18 mouse cellular contexts compared by ENCODE assay signal in genomic region chr13:57984637-57985036, GRCm38 (mm10).
DNase-seq lines count a peak whose midpoint lies in the region; ATAC-seq and TF ChIP-seq lines count a peak whose summit lies in the region.
"Had no signal": no experiment of that assay in that cellular context is flagged by ENCODE, and none has a peak within 500 bp of the region (broad histone marks: within the 10 kb centered on the region; RNA-seq: fewer than 3 reads in every experiment).

No protein-coding gene starts in this region.

- peak; percentile 34 for DNase-seq in forebrain, postnatal 0 days
- no peak for DNase-seq in hindbrain, embryonic 10.5 days (ENCODE audit: low spot score)
- no peak for DNase-seq in neural tube, embryonic 10.5 days (ENCODE audit: extremely low spot score, low spot score)
- DNase-seq: adrenal gland, postnatal 14 days; gastrocnemius, postnatal 36 days; heart, postnatal 14 days; kidney, adult 2 months; kidney, postnatal 10 days; left cerebral cortex, postnatal 4 days; liver; lung, postnatal 14 days; spleen, adult 18-20 months had no signal

- H3K4me2 ChIP-seq in forebrain, postnatal 0 days (ENCODE audit: low read depth) = no peak overlapping the region
- H3K4me2 ChIP-seq in forebrain, embryonic 13.5 days = no peak overlapping the region
- H3K4me2 ChIP-seq in hindbrain, embryonic 15.5 days = no peak overlapping the region
- no peak overlapping the region for H3K4me2 ChIP-seq in neural tube, embryonic 14.5 days (ENCODE audit: low read depth, low read length)
- H3K4me2 ChIP-seq in neural tube, embryonic 15.5 days = no peak overlapping the region
- H3K4me2 ChIP-seq: midbrain, embryonic 15.5 days had no signal

- H3K4me3 ChIP-seq in forebrain, postnatal 0 days (ENCODE audit: low read depth, low read length) = no peak overlapping the region
- no peak overlapping the region for H3K4me3 ChIP-seq in forebrain, embryonic 13.5 days
- H3K4me3 ChIP-seq in hindbrain, embryonic 15.5 days = no peak overlapping the region
- no peak overlapping the region for H3K4me3 ChIP-seq in hindbrain, embryonic 10.5 days
- no peak overlapping the region for H3K4me3 ChIP-seq in neural tube, embryonic 14.5 days (ENCODE audit: low read depth, low read length)
- no peak overlapping the region for H3K4me3 ChIP-seq in neural tube, embryonic 15.5 days (replicated peaks)
- H3K4me3 ChIP-seq: midbrain, embryonic 15.5 days had no signal

- H3K4me1 ChIP-seq in forebrain, postnatal 0 days (ENCODE audit: insufficient read depth) = no peaks in the 10 kb centered on the region
- peaks cover 24% of the 10 kb centered on the region for H3K4me1 ChIP-seq in forebrain, embryonic 13.5 days
- peaks cover 21% of the 10 kb centered on the region for H3K4me1 ChIP-seq in hindbrain, embryonic 15.5 days (replicated peaks)
- peaks cover 33% of the 10 kb centered on the region for H3K4me1 ChIP-seq in hindbrain, embryonic 10.5 days (replicated peaks)
- peaks cover 5% of the 10 kb centered on the region; the same call in 1 of the 2 replicates for H3K4me1 ChIP-seq in neural tube, embryonic 14.5 days (ENCODE audit: control insufficient read depth, insufficient read depth, low read length)
- peaks cover 36% of the 10 kb centered on the region for H3K4me1 ChIP-seq in neural tube, embryonic 15.5 days

- H3K36me3 ChIP-seq in forebrain, postnatal 0 days (ENCODE audit: insufficient read depth) = no peaks in the 10 kb centered on the region
- no peaks in the 10 kb centered on the region for H3K36me3 ChIP-seq in forebrain, embryonic 13.5 days (ENCODE audit: poor library complexity, severe bottlenecking)
- H3K36me3 ChIP-seq in hindbrain, embryonic 15.5 days = no peaks in the 10 kb centered on the region
- H3K36me3 ChIP-seq in hindbrain, embryonic 10.5 days = no peaks in the 10 kb centered on the region
- H3K36me3 ChIP-seq in neural tube, embryonic 14.5 days (ENCODE audit: control insufficient read depth, insufficient read depth, low read length) = no peaks in the 10 kb centered on the region
- H3K36me3 ChIP-seq in neural tube, embryonic 15.5 days = no peaks in the 10 kb centered on the region
- H3K36me3 ChIP-seq: midbrain, embryonic 15.5 days had no signal

- no peaks in the 10 kb centered on the region for H3K27me3 ChIP-seq in forebrain, postnatal 0 days (ENCODE audit: insufficient read depth, low read length)
- H3K27me3 ChIP-seq in forebrain, embryonic 13.5 days = no peaks in the 10 kb centered on the region
- H3K27me3 ChIP-seq in hindbrain, embryonic 15.5 days = no peaks in the 10 kb centered on the region
- H3K27me3 ChIP-seq in hindbrain, embryonic 10.5 days (ENCODE audit: insufficient read depth, poor library complexity, severe bottlenecking) = no peaks in the 10 kb centered on the region
- no peaks in the 10 kb centered on the region for H3K27me3 ChIP-seq in neural tube, embryonic 14.5 days (ENCODE audit: control insufficient read depth, insufficient read depth, low read length)
- no peaks in the 10 kb centered on the region for H3K27me3 ChIP-seq in neural tube, embryonic 15.5 days (replicated peaks)
- H3K27me3 ChIP-seq: CH12.LX; midbrain, embryonic 15.5 days had no signal

- ATAC-seq in forebrain, postnatal 0 days = peak; percentile 53; the same call in 1 of the 2 replicates
- no peak for ATAC-seq in forebrain, embryonic 13.5 days
- ATAC-seq in hindbrain, embryonic 15.5 days (ENCODE audit: low FRiP score, low read depth) = no peak
- peak; percentile 39; the same call in 1 of the 2 replicates for ATAC-seq in neural tube, embryonic 14.5 days (ENCODE audit: low read depth)
- peak; percentile 28; the same call in 1 of the 2 replicates for ATAC-seq in neural tube, embryonic 15.5 days (ENCODE audit: low FRiP score)
- ATAC-seq: midbrain, embryonic 15.5 days had no signal

- no peak overlapping the region for H3K9ac ChIP-seq in forebrain, postnatal 0 days
- H3K9ac ChIP-seq in forebrain, embryonic 13.5 days = no peak overlapping the region
- H3K9ac ChIP-seq in hindbrain, embryonic 15.5 days = no peak overlapping the region
- no peak overlapping the region for H3K9ac ChIP-seq in neural tube, embryonic 14.5 days (replicated peaks; ENCODE audit: low read depth, low read length)
- H3K9ac ChIP-seq in neural tube, embryonic 15.5 days (replicated peaks) = no peak overlapping the region
- H3K9ac ChIP-seq: midbrain, embryonic 15.5 days had no signal

- no peak for TF ChIP-seq CTCF in forebrain, postnatal 0 days (IDR thresholded peaks at IDR 0.05; ENCODE audit: low read depth)

- H3K27ac ChIP-seq in forebrain, postnatal 0 days (ENCODE audit: low read depth, low read length) = no peak overlapping the region
- H3K27ac ChIP-seq in forebrain, embryonic 13.5 days = no peak overlapping the region
- 0 out of 2 replicates have a peak overlapping the region, but pooled peaks have one; percentile 21 for H3K27ac ChIP-seq in hindbrain, embryonic 15.5 days (replicated peaks)
- no peak overlapping the region for H3K27ac ChIP-seq in hindbrain, embryonic 10.5 days
- no peak overlapping the region for H3K27ac ChIP-seq in neural tube, embryonic 14.5 days (ENCODE audit: low read depth, low read length)
- H3K27ac ChIP-seq in neural tube, embryonic 15.5 days (replicated peaks) = peak overlapping the region; percentile 52; the same call in 1 of the 2 replicates
- H3K27ac ChIP-seq: midbrain, embryonic 15.5 days had no signal

- H3K9me3 ChIP-seq in forebrain, postnatal 0 days (ENCODE audit: low read length) = no peaks in the 10 kb centered on the region
- no peaks in the 10 kb centered on the region for H3K9me3 ChIP-seq in forebrain, embryonic 13.5 days (replicated peaks)
- no peaks in the 10 kb centered on the region for H3K9me3 ChIP-seq in hindbrain, embryonic 15.5 days
- no peaks in the 10 kb centered on the region for H3K9me3 ChIP-seq in hindbrain, embryonic 10.5 days
- no peaks in the 10 kb centered on the region for H3K9me3 ChIP-seq in neural tube, embryonic 14.5 days (ENCODE audit: control insufficient read depth, low read length)
- H3K9me3 ChIP-seq in neural tube, embryonic 15.5 days (replicated peaks) = no peaks in the 10 kb centered on the region
- H3K9me3 ChIP-seq: midbrain, embryonic 15.5 days had no signal

- 34% methylated on average over 10 of the region's 10 CpGs for WGBS in forebrain, postnatal 0 days
- 42% methylated on average over 10 of the region's 10 CpGs for WGBS in forebrain, embryonic 13.5 days
- WGBS in hindbrain, embryonic 15.5 days = 53% methylated on average over 10 of the region's 10 CpGs
- 68% methylated on average over 10 of the region's 10 CpGs for WGBS in hindbrain, embryonic 10.5 days
- 48% methylated on average over 10 of the region's 10 CpGs for WGBS in neural tube, embryonic 14.5 days
- WGBS in neural tube, embryonic 15.5 days = 35% methylated on average over 10 of the region's 10 CpGs

Comparison
In these comparisons a context has a peak if more than half of its experiments do, and no peak if none do; other contexts are left out.
1. ATAC-seq: peak in forebrain, postnatal 0 days (single experiment), neural tube, embryonic 14.5 days (single experiment) and neural tube, embryonic 15.5 days (single experiment); none in forebrain, embryonic 13.5 days (single experiment) and hindbrain, embryonic 15.5 days (single experiment).
2. H3K27ac ChIP-seq: peak in hindbrain, embryonic 15.5 days (single experiment) and neural tube, embryonic 15.5 days (single experiment); none in forebrain, postnatal 0 days (single experiment), forebrain, embryonic 13.5 days (single experiment), hindbrain, embryonic 10.5 days (single experiment) and neural tube, embryonic 14.5 days (single experiment).